Mouse (Mus musculus) heart, postnatal 25 days (tissue): ENCODE measurements around the gene Mrm2. TPM values are rescaled to one million over a fixed set of nuclear protein-coding genes. Genes with fewer than 3 reads are reported as not detected.
"Not testable (repeated sequence)": the region's sequence is repeated elsewhere in the genome, so short reads cannot be mapped to it uniquely, and the experiment has no call there.

Experiments used
- DNase-seq: peaks from one replicate; pipeline ENCODE4 v3.0.0; 2022; ENCODE audit warnings: low spot score
- intact Hi-C: fragments of 180-260 bp; cut with DNase I; formaldehyde crosslinking; loops from one replicate; pipeline ENCODE4 v1.15.1; 2025
- total RNA-seq, 2 experiments: library from RNA; stranded (reverse); gene quantifications; 2 replicates each; pipeline ENCODE4 v1.2.3; 2021

Gene Mrm2
- total RNA-seq: 10 to 100 TPM; 11.0 to 12.8 TPM

GRCm38 (mm10) chr5:140331615-140332512 is at the start of gene Mrm2:
TSS of gene Mrm2 (minus strand) at chr5:140331898.
- DNase-seq: peak; percentile 61
- intact Hi-C loops: loop anchor here (5.0 kb wide), 1 partner anchor 80 kb away; no protein-coding TSS in a partner anchor

GRCm38 (mm10) chr5:140381156-140381555 is 49.5 kb upstream of the Mrm2 start:
- intact Hi-C loops: no loop called here
- DNase-seq: no peak

GRCm38 (mm10) chr5:140379299-140379698 is 47.6 kb upstream of the Mrm2 start:
- intact Hi-C loops: no loop called here
- DNase-seq: no peak

GRCm38 (mm10) chr5:140378121-140378853 is 46.6 kb upstream of the Mrm2 start:
- intact Hi-C loops: no loop called here
- DNase-seq: no peak

- intact Hi-C loops: no loop called here
- DNase-seq: no peak
These were observed 43.6 kb upstream of the Mrm2 start for GRCm38 (mm10) chr5:140375249-140375829.

GRCm38 (mm10) chr5:140374226-140374625 is 42.5 kb upstream of the Mrm2 start:
- DNase-seq: no peak
- intact Hi-C loops: no loop called here

- DNase-seq: no peak
- intact Hi-C loops: no loop called here
These were observed 42.0 kb upstream of the Mrm2 start for GRCm38 (mm10) chr5:140373711-140374110.

- no peak for DNase-seq
- intact Hi-C loops: no loop called here
These were observed 40.0 kb upstream of the Mrm2 start for GRCm38 (mm10) chr5:140371671-140372070.

GRCm38 (mm10) chr5:140370446-140371254 is 39.0 kb upstream of the Mrm2 start:
- DNase-seq: no peak
- intact Hi-C loops: no loop called here

- DNase-seq: no peak
- intact Hi-C loops: no loop called here
These were observed 37.8 kb upstream of the Mrm2 start for GRCm38 (mm10) chr5:140369466-140369865.

GRCm38 (mm10) chr5:140368926-140369325 is 37.2 kb upstream of the Mrm2 start:
- DNase-seq: no peak
- intact Hi-C loops: no loop called here

- DNase-seq, intact Hi-C loops: not testable (repeated sequence)
These were observed 36.4 kb upstream of the Mrm2 start for GRCm38 (mm10) chr5:140368126-140368525.

GRCm38 (mm10) chr5:140364415-140364814 is 32.7 kb upstream of the Mrm2 start:
- no peak for DNase-seq
- intact Hi-C loops: no loop called here

- DNase-seq: no peak
- intact Hi-C loops: loop anchor here (10.0 kb wide), 1 partner anchor 175 kb away; no protein-coding TSS in a partner anchor
These were observed 28.4 kb upstream of the Mrm2 start for GRCm38 (mm10) chr5:140359930-140360674.

GRCm38 (mm10) chr5:140357466-140357865 is 25.8 kb upstream of the Mrm2 start:
- intact Hi-C loops: loop anchor here (10.0 kb wide), 1 partner anchor 177 kb away; no protein-coding TSS in a partner anchor
- no peak for DNase-seq

GRCm38 (mm10) chr5:140355934-140356333 is 24.2 kb upstream of the Mrm2 start:
- DNase-seq: no peak
- intact Hi-C loops: loop anchor here (10.0 kb wide), 1 partner anchor 179 kb away; no protein-coding TSS in a partner anchor

- intact Hi-C loops: loop anchor here (10.0 kb wide), 1 partner anchor 182 kb away; no protein-coding TSS in a partner anchor
- DNase-seq: no peak
These were observed 20.7 kb upstream of the Mrm2 start for GRCm38 (mm10) chr5:140352352-140352751.

- DNase-seq: no peak
- intact Hi-C loops: loop anchor here (10.0 kb wide), 1 partner anchor 184 kb away; no protein-coding TSS in a partner anchor
These were observed 19.2 kb upstream of the Mrm2 start for GRCm38 (mm10) chr5:140350731-140351497.
